Mouse (Mus musculus) midbrain, embryonic 15.5 days (tissue): Measurements from ENCODE around the gene Cd44. TPM values are rescaled to one million over a fixed set of nuclear protein-coding genes. Genes with fewer than 3 reads are reported as not detected.

ENCODE experiments used
- ATAC-seq: fragments of 200-750 bp; cut with Nextera tagmentation; replicated peaks from 2 replicates; pipeline ENCODE4 v1.8.0; 2017; ENCODE audit warnings: moderate TSS enrichment
- H3K27ac ChIP-seq: fragments of 300-500 bp; sonication (generic); 2 replicates; pipeline ENCODE4 v1.5.1; 2015; ENCODE audit warnings: mild to moderate bottlenecking, inconsistent platforms
- H3K27me3 ChIP-seq: fragments of 300-500 bp; sonication (generic); replicated peaks from 2 replicates; pipeline ENCODE4 v1.6.1; 2015; ENCODE audit warnings: inconsistent platforms
- H3K36me3 ChIP-seq: fragments of 300-500 bp; sonication (generic); replicated peaks from 2 replicates; pipeline ENCODE4 v1.6.1; 2015; ENCODE audit warnings: inconsistent platforms
- H3K4me1 ChIP-seq: fragments of 300-500 bp; sonication (generic); 2 replicates; pipeline ENCODE4 v1.6.1; 2015; ENCODE audit warnings: inconsistent platforms
- H3K4me2 ChIP-seq: fragments of 300-500 bp; sonication (generic); 2 replicates; pipeline ENCODE4 v1.6.1; 2015; ENCODE audit warnings: inconsistent platforms, mild to moderate bottlenecking, moderate library complexity
- H3K4me3 ChIP-seq: fragments of 300-500 bp; sonication (generic); 2 replicates; pipeline ENCODE4 v1.5.1; 2015; ENCODE audit warnings: mild to moderate bottlenecking, inconsistent platforms
- H3K9ac ChIP-seq: fragments of 300-500 bp; sonication (generic); 2 replicates; pipeline ENCODE4 v1.6.1; 2015; ENCODE audit warnings: mild to moderate bottlenecking, inconsistent platforms
- H3K9me3 ChIP-seq: fragments of 300-500 bp; sonication (generic); 2 replicates; pipeline ENCODE4 v1.6.1; 2016; ENCODE audit warnings: inconsistent platforms
- WGBS: fragments of 180-500 bp; shearing (Covaris S2); methylation state at CpG from one replicate; pipeline ENCODE4 v1.1.7; 2015; ENCODE audit warnings: mixed read lengths; 5-methylcytosine and 5-hydroxymethylcytosine counted together
- polyA plus RNA-seq: library from polyadenylated mRNA; unstranded; fragments of >200 nt; fragmentation: Nextera tagmentation; extraction: Ambion mirVana; gene quantifications from 2 replicates; pipeline ENCODE4 v1.2.1, GENCODE M21; 2015

The Cd44 gene
- polyA plus RNA-seq, 1 experiment from 2014 or later, result 2.3 TPM

DNA sequence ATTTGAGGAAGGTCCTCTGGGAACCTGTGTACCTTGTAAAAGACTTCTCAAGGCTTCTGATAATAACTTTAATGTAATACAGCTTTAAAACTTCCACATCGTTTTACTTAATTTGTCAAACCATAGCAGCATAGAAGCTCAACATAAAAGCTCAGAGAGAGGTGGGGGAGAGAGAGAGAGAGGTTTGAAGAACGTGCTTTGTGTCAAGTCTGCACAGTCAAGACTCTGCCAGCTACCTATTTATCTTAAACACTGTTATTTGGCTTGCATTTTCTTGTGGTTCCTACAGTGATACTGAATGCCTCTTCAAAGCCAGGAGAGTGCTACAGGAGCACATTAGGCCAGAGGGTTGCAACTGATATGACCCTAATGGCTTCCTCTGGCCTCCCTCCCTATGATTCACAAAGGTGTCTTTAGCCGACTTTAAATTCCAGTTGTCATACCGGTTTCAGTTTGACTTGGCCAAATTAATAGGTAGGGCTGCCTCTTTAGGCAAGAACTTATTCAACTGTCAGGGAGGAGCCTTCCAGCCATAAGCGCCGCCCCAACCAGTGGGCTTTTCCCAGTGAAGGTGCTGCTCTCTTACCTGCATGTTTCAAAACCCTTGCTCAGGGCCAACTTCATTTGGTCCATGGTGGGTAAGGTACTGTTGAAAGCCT lies 36.6 kb downstream of the Cd44 start:
- H3K4me2 ChIP-seq, result no peak overlapping the region

DNA sequence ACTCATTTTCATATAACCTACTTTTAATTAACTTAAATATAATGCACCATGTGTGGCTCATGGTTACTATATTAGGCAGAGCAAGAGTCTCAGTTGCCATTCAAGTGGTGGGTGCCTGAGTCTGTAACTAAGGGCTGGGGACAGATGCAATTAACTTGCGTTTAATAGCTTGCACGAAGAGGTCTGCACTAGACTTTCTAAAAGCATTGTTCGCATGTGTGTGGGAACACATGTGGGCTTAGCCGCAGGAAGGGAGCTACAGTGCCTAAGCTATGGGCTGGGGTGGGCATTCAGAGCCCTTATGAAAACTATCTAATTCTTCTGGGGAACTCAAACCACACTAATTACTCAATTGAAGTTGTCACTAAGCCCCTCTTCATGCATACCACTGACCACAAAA lies 37.4 kb downstream of the Cd44 start:
- 71% methylated on average over 4 of the region's 4 CpGs for WGBS

More for the DNA sequence above, 36.6 kb downstream of the Cd44 start:
- Histone ChIP-seq H3K4me3 (no peak overlapping the region), H3K9ac (no peak overlapping the region), H3K27ac (no peak overlapping the region), H3K9me3 (no peaks in the 10 kb centered on the region), H3K36me3 (no peaks in the 10 kb centered on the region), H3K27me3 (no peaks in the 10 kb centered on the region), H3K4me1 (no peaks in the 10 kb centered on the region; the same call in 1 of the 2 replicates)
- ATAC-seq, result no peak
- 86% methylated on average over 6 of the region's 6 CpGs for WGBS

DNA sequence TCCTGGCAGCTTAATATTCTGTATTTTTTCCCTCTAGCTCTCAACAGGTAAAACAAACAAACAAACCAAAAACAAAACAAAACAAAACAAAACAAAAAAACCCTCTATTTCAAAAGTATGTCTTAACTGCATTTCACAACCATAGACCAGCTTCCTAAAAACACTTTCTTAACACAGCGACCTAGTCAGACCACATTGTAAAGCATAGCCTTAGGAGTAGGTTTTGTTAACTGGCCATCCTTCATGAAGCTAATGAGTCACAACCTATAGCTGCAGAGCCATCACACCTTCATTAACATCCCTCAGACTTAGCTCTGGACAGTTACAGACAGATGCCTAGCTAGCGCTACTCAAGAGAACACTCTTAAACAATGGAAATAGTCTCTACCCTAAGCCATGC lies 37.9 kb downstream of the Cd44 start:
- H3K9ac ChIP-seq, result no peak overlapping the region
- H3K27ac ChIP-seq, result no peak overlapping the region
- H3K4me1 ChIP-seq, result no peaks in the 10 kb centered on the region; the same call in 1 of the 2 replicates
- no peak overlapping the region for H3K4me3 ChIP-seq
- ATAC-seq, result no peak
- H3K4me2 ChIP-seq, result no peak overlapping the region
- 87% methylated on average over 2 of the region's 2 CpGs for WGBS
- no peaks in the 10 kb centered on the region for H3K9me3 ChIP-seq
- H3K36me3 ChIP-seq, result no peaks in the 10 kb centered on the region
- no peaks in the 10 kb centered on the region for H3K27me3 ChIP-seq

More for the DNA sequence above, 37.4 kb downstream of the Cd44 start:
- no peaks in the 10 kb centered on the region; the same call in 1 of the 2 replicates for H3K4me1 ChIP-seq
- no peak overlapping the region for H3K27ac ChIP-seq
- H3K9ac ChIP-seq, result no peak overlapping the region
- ATAC-seq, result no peak
- no peak overlapping the region for H3K4me3 ChIP-seq
- no peaks in the 10 kb centered on the region for H3K36me3 ChIP-seq
- no peaks in the 10 kb centered on the region for H3K27me3 ChIP-seq
- H3K4me2 ChIP-seq, result no peak overlapping the region
- H3K9me3 ChIP-seq, result no peaks in the 10 kb centered on the region

DNA sequence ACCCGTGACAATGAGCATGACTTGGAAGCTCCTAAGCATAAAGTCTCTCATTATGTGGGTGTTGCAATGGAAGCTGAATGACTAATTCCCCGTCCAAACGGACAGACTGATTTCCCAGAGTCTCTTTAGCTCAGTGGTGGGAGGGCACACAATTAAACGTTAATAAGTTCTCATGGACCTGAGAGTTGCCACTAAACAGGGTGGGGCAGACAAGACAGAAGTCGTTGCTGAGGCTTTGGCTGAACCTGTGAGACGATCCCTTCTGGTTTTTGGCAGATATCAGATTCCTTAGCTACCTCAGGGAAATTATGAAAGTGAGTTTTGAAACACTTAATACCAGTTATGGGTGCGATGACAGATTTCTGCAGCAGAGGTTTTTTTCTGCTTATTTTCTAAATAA lies 38.8 kb downstream of the Cd44 start:
- WGBS, result 81% methylated on average over 7 of the region's 7 CpGs
- no peaks in the 10 kb centered on the region; the same call in 1 of the 2 replicates for H3K4me1 ChIP-seq
- H3K9me3 ChIP-seq, result no peaks in the 10 kb centered on the region
- H3K27me3 ChIP-seq, result no peaks in the 10 kb centered on the region
- no peak overlapping the region for H3K27ac ChIP-seq
- ATAC-seq, result no peak
- H3K4me3 ChIP-seq, result no peak overlapping the region
- H3K9ac ChIP-seq, result no peak overlapping the region
- no peaks in the 10 kb centered on the region for H3K36me3 ChIP-seq
- H3K4me2 ChIP-seq, result no peak overlapping the region

GRCm38 (mm10) chr2:102858271-102858670 lies 43.2 kb downstream of the Cd44 start:
- Histone ChIP-seq H3K4me1 (no peaks in the 10 kb centered on the region), H3K9me3 (no peaks in the 10 kb centered on the region), H3K27ac (no peak overlapping the region), H3K4me2 (no peak overlapping the region), H3K27me3 (no peaks in the 10 kb centered on the region), H3K9ac (no peak overlapping the region), H3K4me3 (no peak overlapping the region), H3K36me3 (no peaks in the 10 kb centered on the region)
- ATAC-seq, result no peak
- 91% methylated on average over 6 of the region's 6 CpGs for WGBS

DNA sequence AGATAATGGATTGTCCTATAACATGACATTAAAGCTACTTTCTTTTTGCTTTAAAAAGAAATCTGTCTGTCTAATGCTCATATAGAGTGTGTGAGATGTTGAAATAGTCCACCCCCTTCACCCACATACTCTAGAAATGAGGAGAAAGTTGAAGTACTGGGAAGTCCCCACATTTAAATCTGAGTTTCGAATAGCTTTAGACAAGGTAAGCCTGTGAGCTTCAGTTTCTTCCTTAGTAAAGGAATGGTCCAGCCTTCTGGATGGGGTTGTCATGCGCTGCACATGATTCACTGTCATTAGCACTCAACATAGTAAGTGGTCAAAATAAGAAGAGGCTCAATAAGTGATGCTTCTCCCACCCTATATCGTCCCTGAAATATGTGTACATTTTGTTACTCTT lies 48.2 kb downstream of the Cd44 start:
- Histone ChIP-seq H3K4me3 (no peak overlapping the region), H3K27ac (no peak overlapping the region), H3K4me1 (no peaks in the 10 kb centered on the region), H3K9me3 (no peaks in the 10 kb centered on the region), H3K9ac (no peak overlapping the region), H3K4me2 (no peak overlapping the region), H3K36me3 (no peaks in the 10 kb centered on the region), H3K27me3 (no peaks in the 10 kb centered on the region)
- ATAC-seq, result no peak
- 93% methylated on average over 3 of the region's 3 CpGs for WGBS

- ATAC-seq, result no peak
- Histone ChIP-seq H3K9ac (no peak overlapping the region), H3K9me3 (no peaks in the 10 kb centered on the region), H3K36me3 (no peaks in the 10 kb centered on the region), H3K27ac (no peak overlapping the region), H3K4me1 (no peaks in the 10 kb centered on the region), H3K4me2 (no peak overlapping the region), H3K4me3 (no peak overlapping the region), H3K27me3 (no peaks in the 10 kb centered on the region)
- 84% methylated on average over 4 of the region's 4 CpGs for WGBS
Measured at GRCm38 (mm10) chr2:102851936-102852477, 49.5 kb downstream of the Cd44 start.

DNA sequence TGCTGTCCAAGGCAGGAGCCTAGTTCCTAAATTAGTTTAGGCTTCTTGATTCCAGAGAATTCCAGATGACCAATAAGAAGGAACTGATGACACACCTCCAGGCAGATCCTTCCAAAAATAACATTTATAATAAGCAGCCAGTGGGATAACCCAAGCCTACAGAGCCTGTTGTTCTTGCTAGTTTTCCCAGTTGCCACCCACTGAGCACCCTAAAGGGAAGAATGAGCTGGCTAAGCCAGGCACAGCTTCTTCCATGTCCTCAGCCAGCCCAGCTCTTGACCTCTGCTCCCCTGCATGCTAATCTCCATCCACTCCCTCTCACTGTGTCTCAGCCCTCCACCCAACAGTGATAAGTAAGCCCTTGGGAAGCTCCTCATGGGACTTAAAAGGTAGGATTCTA lies 51.4 kb downstream of the Cd44 start:
- ATAC-seq, result no peak
- Histone ChIP-seq H3K27ac (no peak overlapping the region), H3K27me3 (no peaks in the 10 kb centered on the region), H3K9me3 (no peaks in the 10 kb centered on the region), H3K4me2 (no peak overlapping the region), H3K36me3 (no peaks in the 10 kb centered on the region), H3K9ac (no peak overlapping the region), H3K4me3 (no peak overlapping the region), H3K4me1 (no peaks in the 10 kb centered on the region)

- no peak for ATAC-seq
- Histone ChIP-seq H3K4me2 (no peak overlapping the region), H3K4me1 (no peaks in the 10 kb centered on the region), H3K27ac (no peak overlapping the region), H3K36me3 (no peaks in the 10 kb centered on the region), H3K4me3 (no peak overlapping the region), H3K9ac (no peak overlapping the region), H3K9me3 (no peaks in the 10 kb centered on the region), H3K27me3 (no peaks in the 10 kb centered on the region)
- 93% methylated on average over 5 of the region's 5 CpGs for WGBS
Measured at GRCm38 (mm10) chr2:102848811-102849433, 52.5 kb downstream of the Cd44 start.

- Histone ChIP-seq H3K9ac (no peak overlapping the region), H3K9me3 (no peaks in the 10 kb centered on the region), H3K27me3 (no peaks in the 10 kb centered on the region), H3K27ac (no peak overlapping the region), H3K36me3 (no peaks in the 10 kb centered on the region), H3K4me2 (no peak overlapping the region), H3K4me3 (no peak overlapping the region), H3K4me1 (no peaks in the 10 kb centered on the region)
- no peak for ATAC-seq
Measured at GRCm38 (mm10) chr2:102841231-102841630, 60.2 kb downstream of the Cd44 start.

DNA sequence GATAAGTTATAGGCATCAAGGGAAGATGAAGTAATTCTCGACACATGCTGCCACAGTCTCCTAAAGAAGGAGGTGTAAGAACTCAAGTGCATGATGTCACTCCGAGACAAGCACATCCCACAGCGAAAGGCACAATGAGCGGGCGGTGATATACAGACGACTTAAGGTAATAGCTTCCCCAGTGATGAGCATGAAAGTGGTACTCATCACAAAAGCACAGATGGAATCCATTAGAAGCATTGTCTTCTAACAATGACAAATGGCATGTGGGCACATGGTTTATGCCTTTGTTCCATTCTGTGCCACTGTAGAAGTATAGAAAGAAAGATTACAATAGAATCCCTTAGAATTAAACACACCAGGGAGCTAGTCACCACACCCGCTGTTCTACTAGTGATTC lies 63.3 kb downstream of the Cd44 start:
- no peak overlapping the region for H3K9ac ChIP-seq
- no peak overlapping the region for H3K4me3 ChIP-seq
- no peaks in the 10 kb centered on the region for H3K36me3 ChIP-seq
- 76% methylated on average over 7 of the region's 7 CpGs for WGBS
- no peaks in the 10 kb centered on the region for H3K4me1 ChIP-seq
- 0 out of 2 replicates have a peak, but pooled peaks have one; percentile 37 for ATAC-seq
- no peaks in the 10 kb centered on the region for H3K27me3 ChIP-seq
- no peaks in the 10 kb centered on the region for H3K9me3 ChIP-seq
- no peak overlapping the region for H3K4me2 ChIP-seq
- no peak overlapping the region for H3K27ac ChIP-seq

- Histone ChIP-seq H3K27ac (no peak overlapping the region), H3K4me2 (no peak overlapping the region), H3K9me3 (no peaks in the 10 kb centered on the region), H3K4me3 (no peak overlapping the region), H3K36me3 (no peaks in the 10 kb centered on the region), H3K27me3 (no peaks in the 10 kb centered on the region), H3K9ac (no peak overlapping the region), H3K4me1 (no peaks in the 10 kb centered on the region)
- ATAC-seq, result no peak
Measured at GRCm38 (mm10) chr2:102831547-102831946, 69.9 kb downstream of the Cd44 start.

GRCm38 (mm10) chr2:102829201-102829600 lies 72.3 kb downstream of the Cd44 start:
- H3K27me3 ChIP-seq, result no peaks in the 10 kb centered on the region
- H3K4me1 ChIP-seq, result no peaks in the 10 kb centered on the region
- WGBS, result 80% methylated on average over 3 of the region's 3 CpGs
- H3K9me3 ChIP-seq, result no peaks in the 10 kb centered on the region
- no peaks in the 10 kb centered on the region for H3K36me3 ChIP-seq
- no peak for ATAC-seq
- H3K4me3 ChIP-seq, result no peak overlapping the region
- no peak overlapping the region for H3K27ac ChIP-seq
- no peak overlapping the region for H3K9ac ChIP-seq
- no peak overlapping the region for H3K4me2 ChIP-seq
